Mouse (Mus musculus) right cerebral cortex, postnatal 4 days (tissue): Measurements from ENCODE around the gene Gm10226.
"Not testable (repeated sequence)": the region's sequence is repeated elsewhere in the genome, so short reads cannot be mapped to it uniquely, and the experiment has no call there.

Experiments used
- DNase-seq: peaks from one replicate; pipeline ENCODE4 v3.0.0-alpha.2; 2022

Gm10226 gene

DNA sequence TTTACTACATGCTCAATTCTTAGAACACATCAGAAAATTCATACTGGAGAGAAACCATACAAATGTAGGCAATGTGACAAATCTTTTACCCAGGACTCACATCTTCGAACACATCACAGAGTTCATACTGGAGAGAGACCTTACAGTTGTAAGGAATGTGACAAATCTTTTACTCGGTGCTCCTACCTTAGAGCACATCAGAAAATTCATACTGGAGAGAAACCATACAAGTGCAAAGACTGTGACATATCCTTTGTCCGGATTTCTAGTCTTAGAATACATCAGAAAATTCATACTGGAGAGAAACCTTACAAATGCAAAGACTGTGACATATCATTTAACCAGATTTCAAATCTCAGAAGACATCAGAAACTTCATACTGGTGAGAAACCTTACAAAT, at the start of gene Gm10226:
Gene Gm10226, plus strand, starts transcription at position 301 of the 400 bp plus-strand sequence.
- DNase-seq: no peak

GRCm38 (mm10) chr17:21648791-21649190, 42.9 kb upstream of the Gm10226 start:
- no peak for DNase-seq

DNA sequence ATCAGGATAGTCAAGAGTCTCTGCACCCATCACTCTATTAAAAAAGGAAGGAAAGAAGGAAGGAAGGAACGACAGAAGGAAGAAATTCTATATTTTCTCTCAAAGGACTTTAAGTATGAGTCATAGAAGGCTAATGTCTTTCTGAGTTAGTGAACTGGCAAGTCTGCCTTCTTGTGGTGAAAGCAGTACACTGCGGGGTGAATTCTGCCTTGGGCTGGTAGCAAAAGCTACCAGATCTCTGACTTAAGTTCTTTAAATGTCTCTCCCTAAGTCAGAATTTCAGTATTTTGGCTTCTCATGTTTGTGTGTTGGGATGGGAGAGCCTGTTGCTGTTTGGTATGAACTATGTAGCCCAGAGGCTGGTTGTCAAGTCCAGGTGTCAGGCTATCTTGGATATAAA, 41.7 kb upstream of the Gm10226 start:
- DNase-seq: no peak

DNA sequence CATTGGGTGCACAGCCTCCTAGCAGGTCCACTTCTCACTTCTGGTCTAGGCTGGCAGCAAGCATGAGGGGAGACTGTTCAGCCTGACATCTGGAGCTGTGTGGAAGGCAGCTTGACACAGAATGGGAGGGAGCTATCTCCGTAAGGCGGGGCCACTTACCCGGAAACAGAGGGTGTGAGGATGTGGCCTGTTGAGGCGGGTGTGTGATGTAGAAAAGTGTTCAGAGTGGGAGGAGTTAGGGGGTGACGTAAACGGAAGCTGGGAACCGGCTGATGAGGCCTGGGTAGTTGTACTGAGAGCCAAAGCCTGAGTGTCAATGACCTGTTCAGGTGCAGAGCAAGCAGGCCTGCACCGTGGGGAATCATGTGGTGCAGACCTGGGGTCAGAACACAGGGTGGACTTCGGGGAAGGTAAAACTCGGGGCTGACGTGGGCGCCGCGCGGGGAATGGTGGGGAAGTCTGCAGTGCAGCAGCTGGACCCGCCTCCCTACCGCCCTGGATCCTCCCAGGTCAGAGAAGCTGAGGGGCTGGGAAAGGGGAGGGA, 41.2 kb upstream of the Gm10226 start, which contains the start of gene Zfp983:
Gene Zfp983, plus strand, starts transcription at position 261 of the 544 bp plus-strand sequence.
- peak; percentile 55 for DNase-seq

DNA sequence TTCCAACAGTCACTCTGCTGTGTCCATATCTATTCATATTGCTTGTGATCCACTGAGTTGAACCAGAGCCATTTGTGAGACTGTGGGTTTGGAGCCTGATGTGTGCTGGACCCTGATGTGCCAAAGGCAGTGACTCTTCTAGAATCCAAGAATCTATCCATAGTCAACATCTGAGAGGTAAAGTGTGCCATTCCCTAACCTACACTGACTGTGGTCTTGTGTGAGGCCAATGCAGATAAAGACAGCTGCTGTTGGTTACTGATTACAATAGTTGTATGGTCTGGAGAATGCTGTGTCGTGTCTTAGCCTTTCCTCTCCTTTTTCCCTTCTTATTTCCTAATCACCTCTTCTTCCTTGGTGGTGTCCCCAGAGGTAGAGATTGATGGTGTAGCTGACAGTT, 12.8 kb upstream of the Gm10226 start:
- not testable (repeated sequence) for DNase-seq

- peak; percentile 54 for DNase-seq
These were observed 12.2 kb upstream of the Gm10226 start for GRCm38 (mm10) chr17:21679273-21680018.

GRCm38 (mm10) chr17:21680019-21680376, 11.7 kb upstream of the Gm10226 start:
- not testable (repeated sequence) for DNase-seq

DNA sequence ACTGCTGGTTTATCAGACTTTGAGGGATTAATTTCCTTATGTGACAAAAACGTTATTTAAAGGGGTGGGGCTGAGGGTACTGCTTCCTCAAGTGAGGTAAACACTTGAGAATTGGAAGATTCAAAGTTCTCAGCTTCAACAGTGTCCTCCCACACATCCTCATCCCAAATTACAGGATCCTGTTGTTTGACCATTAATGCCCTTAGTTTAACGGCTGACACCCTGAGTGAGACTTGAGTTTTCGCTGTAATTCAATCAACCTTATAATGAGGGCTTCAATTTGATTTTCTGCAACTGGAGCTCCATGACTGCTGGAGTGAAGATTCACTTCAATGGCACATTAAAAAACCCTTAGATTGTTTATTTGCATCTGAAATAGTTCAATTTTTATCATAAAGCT, 1.7 kb downstream of the Gm10226 start:
- no peak for DNase-seq

DNA sequence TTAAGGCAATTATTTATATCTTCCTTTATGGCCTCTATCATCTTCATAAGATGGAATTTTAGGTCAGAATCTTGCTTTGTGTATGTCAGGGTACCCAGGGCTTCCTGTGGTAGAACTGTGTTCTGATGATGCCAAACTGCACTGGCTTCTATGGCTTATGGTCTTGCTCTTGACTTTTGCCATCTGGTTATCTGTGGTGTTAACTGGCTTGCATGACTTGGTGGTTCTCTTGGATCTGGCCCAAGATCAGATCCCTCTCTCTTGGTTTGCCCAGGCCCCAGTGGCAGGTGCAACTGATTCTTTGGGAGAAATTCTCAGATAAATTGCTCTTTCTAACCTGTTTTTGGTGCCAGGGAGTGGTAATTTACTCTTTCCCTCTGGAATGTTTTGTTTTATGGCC, 4.4 kb downstream of the Gm10226 start:
- no peak for DNase-seq

DNA sequence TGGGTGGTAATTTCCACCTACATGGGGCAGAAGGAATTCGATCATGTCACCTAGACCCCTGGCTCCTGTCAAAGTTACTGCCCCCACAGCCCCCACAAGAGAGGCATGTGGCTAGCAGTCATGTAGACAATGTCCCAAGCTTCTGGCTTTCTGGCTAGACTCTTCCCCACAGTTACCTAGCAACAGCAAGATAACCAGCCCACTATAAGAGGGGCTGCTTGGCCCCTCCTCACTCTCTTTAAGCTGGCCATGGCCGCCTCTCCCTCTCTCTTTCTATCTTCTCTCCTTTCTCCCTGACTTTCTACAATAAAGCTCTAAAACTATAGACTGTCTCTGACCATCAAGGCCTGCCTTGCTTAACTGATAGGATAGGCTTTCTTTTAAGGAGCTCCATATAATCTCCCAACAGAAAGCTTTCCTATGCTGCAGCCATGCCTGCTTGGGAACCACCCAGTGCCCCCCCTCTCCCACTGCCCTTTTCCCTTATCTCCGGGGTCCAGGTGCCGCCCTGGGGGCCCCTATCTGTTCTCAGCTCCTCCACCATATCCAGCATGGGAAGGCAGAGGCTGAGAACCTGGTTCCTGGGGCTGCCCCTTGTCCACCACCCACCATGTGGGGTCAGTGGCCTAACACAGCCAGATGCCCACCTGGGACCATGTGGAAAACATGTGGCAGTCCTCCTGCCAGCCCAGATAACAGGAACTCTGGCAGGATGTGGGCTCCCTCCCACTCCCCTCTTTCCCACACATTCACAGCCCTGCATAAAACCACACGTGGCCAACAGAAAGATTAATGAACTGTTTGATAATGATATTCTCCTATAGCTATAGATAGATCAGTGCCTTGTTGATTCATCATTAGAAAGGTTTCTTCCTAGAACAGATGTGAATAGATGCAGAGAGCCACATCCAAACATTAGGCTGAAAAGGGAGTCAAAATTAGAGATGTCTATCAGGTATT, 10.9 kb downstream of the Gm10226 start:
- DNase-seq: no peak

GRCm38 (mm10) chr17:21703414-21703813, 11.8 kb downstream of the Gm10226 start:
- no peak for DNase-seq

DNA sequence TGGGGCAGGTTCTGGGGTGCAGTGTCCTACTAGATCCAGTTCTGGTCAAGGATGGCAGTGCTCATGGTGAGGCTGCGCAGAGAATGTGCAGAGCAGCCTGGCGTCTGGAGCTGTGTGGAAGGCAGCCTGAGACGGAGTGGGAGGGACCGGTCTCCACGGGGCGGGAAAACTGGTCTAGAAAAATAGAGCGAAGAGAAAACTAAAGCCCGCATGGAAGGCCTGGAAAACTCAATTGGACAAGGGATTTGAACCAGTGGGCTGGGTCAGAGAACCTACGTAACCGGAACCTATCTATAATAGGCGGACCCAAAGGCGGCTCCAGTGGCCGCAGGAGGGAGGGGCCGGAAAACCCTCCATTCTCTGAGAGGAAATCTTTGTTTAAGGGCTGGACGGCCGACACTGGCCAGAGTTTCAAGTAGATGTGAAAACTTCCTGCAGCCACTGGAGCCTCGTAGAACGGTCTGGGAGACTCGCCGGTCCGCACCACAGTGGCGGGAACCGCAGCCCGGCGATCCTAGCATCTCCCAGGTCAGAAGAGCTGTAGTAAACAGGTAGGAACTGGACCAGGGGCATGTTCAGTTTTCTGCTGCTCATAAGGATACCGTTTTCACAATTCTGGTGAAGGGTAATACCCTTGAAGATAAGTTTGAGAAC, 15.8 kb downstream of the Gm10226 start, which contains the start of gene Zfp760:
Gene Zfp760, plus strand, starts transcription at position 399 of the 654 bp plus-strand sequence.
- peak; percentile 64 for DNase-seq

DNA sequence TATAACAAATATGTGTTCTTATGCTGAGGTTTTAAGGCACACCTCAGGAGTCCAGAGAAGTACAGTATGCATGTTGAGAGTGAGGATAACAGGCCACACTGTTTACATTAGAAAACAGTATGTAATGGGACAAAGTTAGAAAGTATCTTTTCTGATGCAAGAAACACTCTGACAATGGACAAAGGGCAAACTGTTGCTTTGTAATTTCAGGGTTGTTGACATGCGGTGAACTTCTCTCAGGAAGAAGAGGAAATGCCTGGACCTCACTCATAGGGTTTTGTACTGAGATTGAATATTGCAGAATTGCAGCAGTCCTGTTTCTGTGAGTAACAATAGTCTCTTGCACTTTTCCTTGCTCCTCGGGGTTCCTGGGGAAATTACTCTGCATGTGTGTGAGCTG, 16.7 kb downstream of the Gm10226 start:
- no peak for DNase-seq

DNA sequence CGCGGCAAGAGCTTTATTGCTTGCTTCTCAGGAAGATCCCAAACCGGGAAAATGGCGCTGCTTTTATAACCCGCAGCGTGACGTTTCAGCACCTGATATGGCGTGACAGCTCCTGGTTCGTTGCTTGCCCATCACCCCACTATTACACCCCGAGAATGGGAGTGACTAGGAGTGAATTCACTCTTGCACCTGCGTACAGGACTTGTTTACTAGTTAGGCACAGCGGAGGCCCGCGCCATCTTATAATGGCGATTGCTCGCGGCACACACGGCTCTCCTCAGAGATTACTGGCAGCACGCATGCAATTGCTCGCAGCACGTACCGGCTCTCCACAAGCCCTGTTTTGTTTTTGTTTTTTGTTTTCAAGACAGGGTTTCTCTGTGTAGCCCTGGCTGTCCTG, 38.8 kb downstream of the Gm10226 start, which contains the start of gene Zfp229:
Gene Zfp229, plus strand, starts transcription at position 301 of the 400 bp plus-strand sequence.
- not testable (repeated sequence) for DNase-seq

DNA sequence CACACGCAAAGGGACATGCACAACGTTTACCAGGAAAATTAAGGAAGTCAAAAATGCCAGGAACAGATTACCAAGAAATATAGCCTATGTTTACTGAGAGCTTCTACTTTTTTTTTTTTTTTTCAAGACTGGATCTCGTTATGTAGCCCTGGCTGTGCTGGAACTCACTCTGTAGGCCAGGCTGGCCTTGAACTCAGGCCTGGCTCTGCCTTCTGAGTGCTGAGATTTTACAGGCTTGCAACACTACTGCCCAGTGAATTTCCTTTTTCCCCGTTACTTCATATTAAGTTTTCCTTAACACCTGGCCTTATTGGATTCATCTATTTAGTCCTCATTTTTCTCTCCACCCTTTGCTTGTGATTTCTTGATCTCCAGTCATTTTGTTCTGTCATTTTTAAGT, 41.4 kb downstream of the Gm10226 start:
- no peak for DNase-seq

DNA sequence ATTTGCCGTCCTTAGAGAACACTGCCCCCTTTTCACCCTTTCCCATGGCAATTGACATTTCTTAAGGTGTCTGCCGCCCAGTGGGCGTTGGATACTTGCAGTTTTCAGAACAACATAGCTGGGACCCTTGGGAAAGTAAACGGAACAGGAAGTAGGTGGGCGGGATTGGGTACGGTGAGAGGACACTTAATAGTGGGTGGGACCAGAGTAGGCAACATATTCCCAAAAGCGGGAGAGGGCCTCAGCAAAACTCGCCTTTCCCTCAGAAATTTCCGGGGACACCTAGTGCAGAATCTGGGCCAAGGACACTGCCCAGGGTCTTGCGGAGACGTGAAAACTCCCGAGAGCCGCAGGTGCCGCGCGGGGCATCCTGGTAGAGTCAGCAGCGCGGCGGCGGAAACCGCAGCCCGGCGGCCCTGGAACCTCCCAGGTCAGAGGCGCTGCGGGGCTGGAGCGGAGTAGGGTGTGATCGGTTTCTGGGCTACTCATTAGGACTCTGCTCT, 41.9 kb downstream of the Gm10226 start:
- peak; percentile 57 for DNase-seq
